Mouse (Mus musculus) testis, adult 2 months (tissue): ENCODE measurements around the gene Gpr19.

ENCODE experiments used
- CTCF ChIP-seq: fragments of 200-500 bp; IDR thresholded peaks from 2 replicates; pipeline ENCODE4 v1.5.1; 2012; ENCODE audit warnings: low read depth, mild to moderate bottlenecking, inconsistent platforms, low read length, moderate library complexity; ENCODE audit not compliant: control insufficient read depth, insufficient read depth, insufficient replicate concordance
- POLR2A ChIP-seq: fragments of 200-500 bp; IDR thresholded peaks from 2 replicates; pipeline ENCODE4 v1.6.1; 2012; ENCODE audit warnings: low read depth, mild to moderate bottlenecking, inconsistent platforms, low read length, moderate library complexity; ENCODE audit not compliant: control insufficient read depth

DNA sequence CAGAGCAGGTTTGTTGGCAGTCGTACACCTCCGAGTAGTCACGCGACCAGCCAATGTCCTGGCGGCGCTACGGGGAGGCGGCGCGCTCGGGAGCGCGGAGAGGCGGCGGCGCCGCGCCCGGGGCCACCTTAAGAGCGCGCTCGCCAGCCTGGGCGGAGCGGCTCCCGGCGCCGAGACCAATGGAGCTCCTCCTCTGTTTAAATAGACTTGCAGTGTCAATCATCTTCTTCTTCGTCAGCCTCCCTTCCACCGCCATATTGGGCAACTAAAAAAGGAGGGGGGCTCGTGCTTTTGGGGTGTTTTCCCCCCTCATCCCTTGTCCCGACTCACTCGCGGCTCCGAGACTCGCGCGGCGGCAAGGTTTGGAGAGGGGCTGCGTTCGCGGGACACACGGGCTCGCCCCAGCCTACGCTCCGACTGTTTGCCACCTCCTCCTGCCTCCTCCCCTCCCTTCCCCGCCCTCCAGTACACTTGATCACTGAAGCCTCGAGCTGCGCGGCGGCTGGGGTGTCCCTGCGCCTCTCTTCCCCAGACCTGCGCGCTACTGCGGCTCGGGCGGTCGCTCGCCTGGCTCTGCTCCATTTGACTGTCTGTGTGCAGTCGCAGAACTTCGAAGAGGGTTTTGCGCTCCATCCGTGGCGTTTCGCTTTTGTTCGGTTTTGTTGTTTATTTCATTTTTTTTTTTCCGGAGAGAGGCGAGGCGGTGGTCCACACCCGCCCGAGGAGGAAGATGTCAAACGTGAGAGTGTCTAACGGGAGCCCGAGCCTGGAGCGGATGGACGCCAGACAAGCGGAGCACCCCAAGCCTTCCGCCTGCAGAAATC lies 22.0 kb upstream of the Gpr19 start, which contains the start of gene Cdkn1b:
- TF ChIP-seq CTCF (no peak), POLR2A (peak; percentile 39)
